Mouse (Mus musculus): Measurements from ENCODE around the gene Jsrp1. TPM values are rescaled to one million over a fixed set of nuclear protein-coding genes. Genes with fewer than 3 reads are reported as not detected.
"Not testable (repeated sequence)": the region's sequence is repeated elsewhere in the genome, so short reads cannot be mapped to it uniquely, and the experiment has no call there.

The Jsrp1 gene
- polyA plus RNA-seq, 1 experiment from 2014 or later, result 0.38 TPM

DNA sequence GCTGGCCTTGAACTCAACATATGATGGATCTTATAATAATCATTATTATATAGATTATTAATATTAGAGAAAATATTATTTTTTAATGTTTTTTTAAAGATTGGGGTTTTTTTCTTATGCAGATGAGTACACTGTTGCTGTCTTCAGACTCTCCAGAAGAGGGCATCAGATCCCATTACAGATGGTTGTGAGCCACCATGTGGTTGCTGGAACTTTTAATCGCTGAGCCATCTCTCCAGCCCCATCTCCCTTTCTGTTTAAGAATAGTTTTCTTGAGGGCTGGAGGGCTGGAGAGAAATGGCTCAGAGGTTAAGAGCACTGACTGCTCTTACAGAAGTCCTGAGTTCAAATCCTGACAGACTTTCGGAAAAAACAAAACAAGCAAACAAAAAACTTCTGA is 8.7 kb upstream of the Jsrp1 start:
- Histone ChIP-seq H3K4me3 (no peak overlapping the region), H3K9ac (replicated peaks) (no peak overlapping the region), H3K27me3 (no peaks in the 10 kb centered on the region), H3K36me3 (no peaks in the 10 kb centered on the region), H3K27ac (replicated peaks) (no peak overlapping the region), H3K9me3 (no peaks in the 10 kb centered on the region), H3K4me2 (replicated peaks) (no peak overlapping the region), H3K4me1 (0 out of 2 replicates have a peak, but pooled peaks cover 4% of the 10 kb centered on the region)
- ATAC-seq (ENCODE audit: low FRiP score, low read depth), result no peak
- WGBS, result 38% methylated on average over 2 of the region's 2 CpGs

DNA sequence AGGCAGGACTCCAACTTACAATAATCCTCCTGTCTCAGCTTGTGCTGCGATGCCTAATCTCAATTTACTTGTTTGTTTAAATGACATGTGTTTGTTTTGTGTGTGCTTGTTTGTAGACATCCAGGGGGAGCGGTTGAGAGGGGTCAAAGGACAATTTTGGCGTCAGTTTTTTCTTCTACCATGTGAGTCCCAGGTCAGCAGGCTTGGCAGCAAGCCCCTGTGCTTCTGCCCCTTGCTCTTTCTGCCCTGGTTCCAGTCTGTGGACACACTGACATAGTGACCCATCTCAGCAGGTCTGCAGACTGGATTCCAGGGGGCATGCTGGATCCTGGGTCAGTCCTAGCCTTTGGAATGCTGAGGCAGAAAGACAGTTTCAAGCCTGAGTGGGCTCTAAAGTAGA is 6.1 kb upstream of the Jsrp1 start:
- Histone ChIP-seq H3K36me3 (no peaks in the 10 kb centered on the region), H3K4me2 (replicated peaks) (no peak overlapping the region), H3K27me3 (no peaks in the 10 kb centered on the region), H3K27ac (replicated peaks) (no peak overlapping the region), H3K4me3 (no peak overlapping the region), H3K9ac (replicated peaks) (no peak overlapping the region), H3K9me3 (no peaks in the 10 kb centered on the region), H3K4me1 (no peaks in the 10 kb centered on the region)
- 57% methylated on average over 3 of the region's 3 CpGs for WGBS
- ATAC-seq (ENCODE audit: low FRiP score, low read depth), result no peak

DNA sequence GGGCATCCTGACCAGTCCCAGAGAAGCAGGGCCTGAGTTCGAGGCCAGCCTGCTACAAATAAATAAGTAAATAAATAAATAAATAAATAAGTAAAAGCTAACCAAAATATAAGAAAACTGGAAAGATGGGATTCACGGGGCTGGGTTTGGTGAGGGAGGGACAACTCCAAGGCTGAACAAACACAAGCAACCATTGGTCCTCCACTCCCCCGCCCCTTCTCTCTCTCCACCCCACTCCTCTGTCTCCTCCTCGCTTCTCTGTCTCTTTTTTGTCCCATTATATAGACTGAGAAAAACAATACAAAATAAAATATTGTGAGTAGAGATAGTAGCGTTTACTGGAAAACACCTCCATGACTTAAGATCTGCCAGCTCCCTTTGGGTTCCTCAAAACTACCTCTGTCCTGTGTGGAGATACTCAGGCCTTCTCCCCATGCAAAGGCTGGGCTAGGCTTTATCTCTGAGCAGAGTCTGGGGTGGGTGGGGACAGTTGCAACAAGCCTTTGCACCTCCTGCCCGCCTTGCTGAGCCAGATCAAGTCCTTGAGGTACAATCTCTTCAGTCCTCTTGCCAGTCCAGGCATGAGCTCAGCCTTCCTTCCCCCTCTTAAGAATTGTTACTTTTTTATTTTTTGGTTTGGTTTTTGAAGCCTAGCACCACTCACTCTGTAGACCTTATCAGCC is 5.4 kb upstream of the Jsrp1 start:
- WGBS, result 56% methylated on average over 6 of the region's 6 CpGs

DNA sequence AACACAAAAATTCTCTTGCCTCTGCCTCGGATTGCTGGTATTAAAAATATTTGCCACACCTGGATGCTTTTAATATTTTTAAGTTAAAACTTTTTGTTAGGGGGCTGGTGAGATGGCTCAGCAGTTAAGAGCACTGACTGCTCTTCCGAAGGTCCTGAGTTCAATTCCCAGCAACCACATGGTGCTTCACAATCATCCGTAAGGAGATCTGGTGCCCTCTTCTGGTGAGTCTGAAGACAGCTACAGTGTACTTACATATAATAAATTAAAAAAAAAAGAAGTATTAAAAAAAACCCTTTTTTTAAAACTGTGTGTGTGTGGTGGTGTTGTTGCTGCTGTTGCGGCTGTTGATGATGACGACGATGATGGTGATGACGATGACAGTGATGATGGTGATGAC is 4.7 kb upstream of the Jsrp1 start:
- not testable (repeated sequence) for H3K27me3 ChIP-seq; H3K4me2 ChIP-seq (replicated peaks); H3K27ac ChIP-seq (replicated peaks); H3K9ac ChIP-seq (replicated peaks); ATAC-seq (ENCODE audit: low FRiP score, low read depth); H3K36me3 ChIP-seq; H3K4me1 ChIP-seq; H3K9me3 ChIP-seq; H3K4me3 ChIP-seq
- WGBS, result 81% methylated on average over 7 of the region's 7 CpGs

More for the DNA sequence above, 5.4 kb upstream of the Jsrp1 start:
- no peak overlapping the region for H3K4me3 ChIP-seq
- no peak overlapping the region for H3K27ac ChIP-seq (replicated peaks)
- no peak for ATAC-seq (ENCODE audit: low FRiP score, low read depth)
- no peaks in the 10 kb centered on the region for H3K27me3 ChIP-seq
- no peak overlapping the region for H3K4me2 ChIP-seq (replicated peaks)
- no peaks in the 10 kb centered on the region for H3K36me3 ChIP-seq
- H3K4me1 ChIP-seq, result no peaks in the 10 kb centered on the region
- H3K9me3 ChIP-seq, result no peaks in the 10 kb centered on the region
- no peak overlapping the region for H3K9ac ChIP-seq (replicated peaks)

DNA sequence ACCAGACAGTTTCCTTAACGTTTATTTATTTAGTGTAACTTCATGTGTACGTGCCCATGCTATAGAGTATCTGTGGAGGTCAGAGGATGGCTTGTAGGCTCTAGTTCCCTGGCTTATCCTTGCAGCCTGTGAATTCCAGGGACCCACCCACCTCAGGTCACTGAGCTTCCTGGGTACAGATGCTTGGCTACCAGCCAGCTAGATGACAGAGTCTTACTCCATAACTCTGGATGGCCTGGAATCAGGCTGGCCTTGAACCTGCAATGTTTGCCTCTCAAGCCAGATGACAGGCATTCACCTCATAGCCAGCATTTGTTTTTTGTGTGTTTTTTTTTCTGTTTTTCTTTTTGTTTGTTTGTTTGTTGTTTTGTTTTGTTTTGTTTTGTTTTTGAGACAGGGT is 3.9 kb upstream of the Jsrp1 start:
- Histone ChIP-seq H3K4me1 (no peaks in the 10 kb centered on the region), H3K27me3 (no peaks in the 10 kb centered on the region; the same call in 1 of the 2 replicates), H3K27ac (replicated peaks) (no peak overlapping the region), H3K9me3 (no peaks in the 10 kb centered on the region), H3K36me3 (no peaks in the 10 kb centered on the region), H3K9ac (replicated peaks) (no peak overlapping the region), H3K4me2 (replicated peaks) (no peak overlapping the region), H3K4me3 (no peak overlapping the region)
- no peak for ATAC-seq (ENCODE audit: low FRiP score, low read depth)
- 90% methylated on average over 2 of the region's 2 CpGs for WGBS

DNA sequence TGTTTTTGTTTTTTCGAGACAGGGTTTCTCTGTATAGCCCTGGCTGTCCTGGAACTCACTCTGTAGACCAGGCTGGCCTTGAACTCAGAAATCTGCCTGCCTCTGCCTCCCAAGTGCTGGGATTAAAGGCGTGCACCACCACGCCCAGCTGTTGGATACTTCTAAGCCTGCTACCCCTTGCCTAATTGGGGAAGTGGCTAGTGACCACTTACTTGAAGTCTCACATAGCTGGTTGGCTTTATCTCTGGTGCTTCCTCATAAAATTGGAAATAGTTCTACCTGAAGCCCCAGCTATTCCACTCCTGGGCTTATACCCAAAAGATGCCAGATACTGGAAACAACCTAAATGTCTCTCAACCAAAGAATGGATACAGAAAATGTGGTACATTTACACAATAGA is 3.0 kb upstream of the Jsrp1 start:
- not testable (repeated sequence) for H3K9ac ChIP-seq (replicated peaks); H3K27me3 ChIP-seq; H3K27ac ChIP-seq (replicated peaks); H3K4me2 ChIP-seq (replicated peaks); ATAC-seq (ENCODE audit: low FRiP score, low read depth); H3K36me3 ChIP-seq; H3K4me1 ChIP-seq; H3K9me3 ChIP-seq; H3K4me3 ChIP-seq
- 83% methylated on average over 3 of the region's 3 CpGs for WGBS

DNA sequence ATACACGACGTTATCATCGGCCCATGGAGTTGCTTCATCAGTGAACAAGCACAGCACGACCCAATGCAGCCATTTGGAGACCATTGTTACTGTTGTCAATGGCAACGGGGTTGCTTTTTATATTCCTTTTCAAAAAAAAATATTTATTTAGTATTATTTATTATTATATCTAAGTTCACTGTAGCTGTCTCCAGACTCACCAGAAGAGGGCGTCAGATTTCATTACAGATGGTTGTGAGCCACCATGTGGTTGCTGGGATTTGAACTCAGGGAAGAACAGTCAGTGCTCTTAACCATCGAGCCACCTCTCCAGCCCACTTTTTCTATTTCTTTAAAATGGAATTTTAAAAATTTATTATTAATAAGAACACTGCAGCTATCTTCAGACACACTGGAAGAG is 1.5 kb upstream of the Jsrp1 start:
- ATAC-seq (ENCODE audit: low FRiP score, low read depth), result no peak
- H3K9me3 ChIP-seq, result no peaks in the 10 kb centered on the region

DNA sequence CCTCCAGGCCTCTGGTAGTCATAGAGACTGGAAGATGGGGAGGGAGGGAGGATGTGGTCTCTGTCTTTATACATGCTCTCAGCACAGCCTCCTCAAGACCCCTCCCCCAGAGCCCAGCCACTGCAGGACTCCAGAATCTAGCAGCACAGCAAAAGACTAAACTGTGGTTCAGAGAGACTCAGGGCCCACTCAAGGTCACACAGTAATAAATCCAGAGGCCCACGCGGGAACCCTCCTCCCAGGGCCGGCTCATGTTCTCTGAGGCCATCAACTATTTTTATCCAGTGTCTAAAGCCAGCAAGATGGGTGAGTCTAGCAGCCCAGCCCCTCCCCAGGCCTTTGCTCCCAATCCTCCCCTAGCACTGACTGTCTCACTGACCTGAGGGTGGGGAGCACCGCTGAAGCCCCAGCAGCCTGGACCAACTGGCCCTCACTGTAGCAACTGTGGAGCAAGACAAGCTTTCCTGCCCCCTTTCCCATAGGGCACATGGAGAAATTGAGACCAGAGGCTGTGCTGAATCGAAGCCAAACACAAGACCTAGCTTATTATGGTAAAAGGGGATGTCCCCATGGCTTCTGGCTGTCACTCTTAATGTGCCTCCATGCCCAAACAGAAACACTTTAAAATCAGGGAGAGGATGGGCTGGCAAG is 782 bp downstream of the Jsrp1 start:
- 66% methylated on average over 5 of the region's 5 CpGs for WGBS

More for the DNA sequence above, 1.5 kb upstream of the Jsrp1 start:
- Histone ChIP-seq H3K36me3 (no peaks in the 10 kb centered on the region), H3K4me2 (replicated peaks) (no peak overlapping the region), H3K9ac (replicated peaks) (no peak overlapping the region), H3K27me3 (peaks cover 12% of the 10 kb centered on the region), H3K4me3 (no peak overlapping the region), H3K27ac (replicated peaks) (no peak overlapping the region), H3K4me1 (peaks cover 6% of the 10 kb centered on the region)
- WGBS, result 65% methylated on average over 7 of the region's 7 CpGs

DNA sequence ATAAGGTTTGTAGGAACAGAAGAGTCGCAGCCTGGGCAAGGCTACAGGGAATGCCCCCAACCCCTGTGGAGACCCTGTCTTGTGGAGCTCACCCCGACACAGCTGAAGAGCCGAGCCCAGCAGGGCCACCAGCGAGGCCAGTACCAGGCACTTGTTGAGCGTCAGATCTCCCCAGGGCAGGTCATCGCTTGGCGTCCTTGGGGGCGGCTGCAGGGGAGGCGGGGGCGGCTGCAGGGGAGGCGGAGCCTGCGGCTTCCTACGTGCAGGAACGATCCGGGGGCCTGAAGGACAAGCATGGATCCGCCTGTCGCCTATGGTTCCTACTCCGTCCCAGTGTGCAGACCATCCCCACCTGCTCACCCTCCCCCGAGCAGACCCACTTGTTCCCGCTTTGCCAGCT is 3.2 kb downstream of the Jsrp1 start:
- no peak overlapping the region for H3K27ac ChIP-seq (replicated peaks)
- peaks cover 56% of the 10 kb centered on the region for H3K27me3 ChIP-seq

More for the DNA sequence above, 782 bp downstream of the Jsrp1 start:
- Histone ChIP-seq H3K9ac (replicated peaks) (0 out of 2 replicates have a peak overlapping the region, but pooled peaks have one; percentile 2), H3K27me3 (peaks cover 33% of the 10 kb centered on the region), H3K4me3 (no peak overlapping the region), H3K36me3 (no peaks in the 10 kb centered on the region), H3K4me2 (replicated peaks) (no peak overlapping the region), H3K27ac (replicated peaks) (no peak overlapping the region), H3K4me1 (peaks cover 25% of the 10 kb centered on the region), H3K9me3 (no peaks in the 10 kb centered on the region)
- ATAC-seq (ENCODE audit: low FRiP score, low read depth), result no peak

DNA sequence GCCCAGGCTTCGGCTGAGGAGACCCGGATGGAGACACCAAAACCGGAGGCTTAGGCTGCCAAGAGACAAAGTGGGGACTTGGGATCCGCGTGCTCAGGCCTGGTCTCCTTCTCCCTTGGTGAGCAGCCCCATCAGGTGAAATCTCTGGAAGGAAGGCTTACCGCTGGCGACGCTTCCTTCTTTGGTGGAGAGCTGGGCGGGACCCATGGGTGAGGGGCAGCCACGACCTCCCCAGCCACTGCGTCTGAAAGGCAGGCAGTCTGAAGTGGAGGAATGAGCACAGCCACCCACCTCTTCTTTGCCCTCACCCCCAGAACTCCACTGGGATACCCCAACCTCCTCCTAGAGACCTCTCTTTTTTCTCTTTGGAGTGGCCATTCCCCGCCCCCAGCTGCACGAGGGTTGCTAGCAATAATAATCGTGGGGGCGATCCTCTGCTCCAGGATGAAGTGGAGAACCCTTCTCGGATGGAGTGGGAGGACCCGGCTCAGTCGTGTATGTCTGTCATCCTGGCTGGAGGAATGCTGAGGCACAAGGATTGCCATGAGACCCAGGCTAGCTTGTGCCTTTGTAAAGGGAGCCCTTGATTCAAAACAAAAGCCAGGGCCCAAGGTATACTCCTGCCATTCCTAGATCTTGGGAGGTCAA is 4.2 kb downstream of the Jsrp1 start:
- ATAC-seq (ENCODE audit: low FRiP score, low read depth), result no peak
- peaks cover 42% of the 10 kb centered on the region for H3K4me1 ChIP-seq
- H3K4me2 ChIP-seq (replicated peaks), result peak overlapping the region; percentile 96
- peak overlapping the region; percentile 39 for H3K9ac ChIP-seq (replicated peaks)
- WGBS, result 11% methylated on average over 18 of the region's 18 CpGs
- no peaks in the 10 kb centered on the region for H3K9me3 ChIP-seq
- H3K27ac ChIP-seq (replicated peaks), result no peak overlapping the region
- peaks cover 56% of the 10 kb centered on the region for H3K27me3 ChIP-seq
- H3K4me3 ChIP-seq, result peak overlapping the region; percentile 14; the same call in 1 of the 2 replicates
- H3K36me3 ChIP-seq, result peaks cover 13% of the 10 kb centered on the region

More for the DNA sequence above, 3.2 kb downstream of the Jsrp1 start:
- 4% methylated on average over 19 of the region's 20 CpGs for WGBS
- peak overlapping the region; percentile 14; the same call in 1 of the 2 replicates for H3K4me2 ChIP-seq (replicated peaks)
- H3K9me3 ChIP-seq, result no peaks in the 10 kb centered on the region
- H3K4me3 ChIP-seq, result no peak overlapping the region
- ATAC-seq (ENCODE audit: low FRiP score, low read depth), result no peak
- H3K36me3 ChIP-seq, result peaks cover 4% of the 10 kb centered on the region; the same call in 1 of the 2 replicates
- H3K9ac ChIP-seq (replicated peaks), result no peak overlapping the region
- H3K4me1 ChIP-seq, result peaks cover 42% of the 10 kb centered on the region

DNA sequence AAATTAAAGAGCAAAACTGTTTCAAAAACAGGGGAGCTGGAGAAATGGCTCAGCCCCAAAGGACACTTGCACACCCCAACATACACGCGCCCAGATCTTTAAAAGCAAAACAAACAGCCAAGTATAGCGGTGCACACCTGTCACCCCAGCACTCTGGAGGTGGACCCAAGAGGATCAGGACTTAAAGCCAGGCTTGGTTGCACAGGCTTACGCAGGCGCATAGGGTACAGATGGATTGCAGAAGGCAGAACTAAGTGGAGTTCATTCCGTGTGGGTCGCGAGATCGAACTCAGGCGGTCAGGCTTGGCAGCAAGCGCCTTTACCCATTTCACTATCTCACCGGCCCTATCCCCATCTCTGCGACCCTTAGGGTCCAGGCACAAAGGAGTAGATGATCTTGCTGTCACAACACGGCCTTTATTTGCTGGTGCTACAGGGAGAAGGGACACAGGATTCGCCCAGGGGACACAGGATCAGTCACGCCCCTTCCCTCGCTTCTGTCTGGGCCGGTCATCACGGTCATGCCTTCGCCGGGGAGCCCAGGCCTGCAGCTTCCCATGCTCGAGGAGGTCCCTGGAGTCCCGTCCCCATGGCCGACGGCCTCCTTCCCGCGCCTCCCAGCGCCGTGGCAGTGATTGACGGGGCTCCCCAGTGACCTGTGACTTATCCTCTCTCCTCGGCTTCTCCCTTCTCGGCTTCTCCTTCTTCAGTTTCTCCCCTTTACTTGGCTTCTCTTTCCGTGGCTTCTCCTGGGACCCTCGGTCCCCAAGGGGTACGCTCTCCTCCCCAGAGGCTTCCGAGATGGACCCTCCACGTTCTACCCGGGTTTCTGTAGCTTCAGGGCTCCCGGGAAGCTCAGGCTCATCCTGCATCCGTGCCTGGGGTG is 5.0 kb downstream of the Jsrp1 start:
- H3K4me1 ChIP-seq, result peaks cover 42% of the 10 kb centered on the region
- peak overlapping the region; percentile 96 for H3K4me2 ChIP-seq (replicated peaks)
- peak overlapping the region; percentile 14; the same call in 1 of the 2 replicates for H3K4me3 ChIP-seq
- H3K27me3 ChIP-seq, result peaks cover 56% of the 10 kb centered on the region
- peaks cover 21% of the 10 kb centered on the region for H3K36me3 ChIP-seq
- peak overlapping the region; percentile 78 for H3K9ac ChIP-seq (replicated peaks)
- no peak for ATAC-seq (ENCODE audit: low FRiP score, low read depth)
- H3K9me3 ChIP-seq, result no peaks in the 10 kb centered on the region
- H3K27ac ChIP-seq (replicated peaks), result no peak overlapping the region; the same call in 1 of the 2 replicates
- WGBS, result 14% methylated on average over 40 of the region's 40 CpGs
